Mouse (Mus musculus): ENCODE data around the gene Olfr525.

Gene Olfr525

GRCm38 (mm10) chr7:140320558-140320957 lies at the start of gene Olfr525:
Gene Olfr525 (plus strand): TSS chr7:140320858.
- DNase-seq (ENCODE audit: low spot score in 2 of 2): no peak

- DNase-seq (ENCODE audit: low spot score in 2 of 2): no peak
Observed at GRCm38 (mm10) chr7:140295746-140296145, 24.9 kb upstream of the Olfr525 start.

DNA sequence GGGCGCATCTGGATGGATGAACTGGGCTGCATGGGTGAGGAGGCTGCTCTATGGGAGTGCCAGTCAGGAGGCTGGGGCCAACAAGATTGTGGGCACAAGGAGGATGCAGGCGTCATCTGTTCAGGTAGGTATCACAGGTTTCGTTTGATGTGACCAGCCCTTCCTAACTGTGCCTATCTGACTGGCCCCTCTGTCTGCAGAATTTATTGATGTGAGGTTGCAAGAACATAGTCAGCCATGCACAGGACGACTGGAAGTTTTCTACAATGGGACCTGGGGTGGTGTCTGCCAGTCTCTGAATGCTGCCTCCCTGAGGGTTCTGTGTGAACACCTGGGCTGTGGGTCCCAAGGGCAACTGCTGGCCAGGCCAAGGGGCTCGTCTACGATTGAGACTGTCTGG lies 23.8 kb upstream of the Olfr525 start:
- no peak for DNase-seq (ENCODE audit: low spot score in 2 of 2)

DNA sequence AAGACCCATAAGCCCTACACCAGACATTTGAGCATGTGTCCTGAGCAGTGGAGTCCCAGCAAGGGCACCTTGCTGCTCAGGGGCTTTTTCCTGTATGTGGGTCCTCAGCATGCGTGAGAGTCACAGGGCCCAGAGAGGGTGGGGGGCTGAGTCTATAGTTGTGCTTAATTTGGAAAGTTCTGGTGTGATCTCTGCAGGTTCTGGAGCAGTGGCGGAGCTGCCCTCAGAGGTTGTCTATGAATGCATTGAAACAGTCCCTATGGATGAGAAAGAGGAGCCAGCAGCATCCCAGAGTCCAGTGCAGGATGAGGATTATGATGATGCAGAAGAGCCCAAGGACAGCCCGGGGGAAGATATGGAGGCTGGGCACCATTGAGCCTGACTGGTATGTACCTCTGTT lies 21.2 kb upstream of the Olfr525 start:
- no peak for DNase-seq (ENCODE audit: low spot score in 2 of 2)

GRCm38 (mm10) chr7:140319861-140320385 lies 735 bp upstream of the Olfr525 start:
- no peak for DNase-seq (ENCODE audit: low spot score in 2 of 2)

- DNase-seq (ENCODE audit: low spot score in 2 of 2): no peak
Observed at GRCm38 (mm10) chr7:140321135-140321534, 477 bp downstream of the Olfr525 start.

DNA sequence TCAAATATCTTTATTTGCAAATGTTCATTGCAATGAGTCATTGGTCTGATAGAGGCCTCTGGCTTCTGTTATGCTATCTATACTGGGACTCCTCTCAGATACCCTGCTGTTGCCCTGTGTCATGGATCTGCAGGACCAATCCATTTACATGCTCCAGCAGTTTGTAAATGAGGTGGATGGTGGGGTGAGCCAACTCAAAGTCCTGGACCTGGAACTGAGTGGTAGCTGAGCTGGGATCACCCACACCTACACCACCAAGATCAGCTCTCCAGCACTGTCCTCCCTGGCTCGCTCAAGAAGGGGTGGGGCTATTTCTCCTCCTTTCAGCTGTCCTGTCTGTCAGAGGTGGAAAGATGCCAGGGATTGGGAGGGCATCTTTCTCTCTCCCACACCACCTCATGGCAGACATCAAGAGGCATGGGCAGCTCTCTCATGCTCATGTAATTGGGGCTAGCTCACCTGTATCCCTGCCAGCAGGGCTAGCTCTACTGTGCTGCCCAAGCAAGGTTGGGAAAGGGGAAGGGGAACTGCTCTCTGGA lies 9.2 kb downstream of the Olfr525 start:
- no peak for DNase-seq (ENCODE audit: low spot score in 2 of 2)

- no peak for DNase-seq (ENCODE audit: low spot score in 2 of 2)
Observed at GRCm38 (mm10) chr7:140333717-140334116, 13.1 kb downstream of the Olfr525 start, which contains the start of gene Olfr527. Gene Olfr527 (plus strand): TSS chr7:140334017.

DNA sequence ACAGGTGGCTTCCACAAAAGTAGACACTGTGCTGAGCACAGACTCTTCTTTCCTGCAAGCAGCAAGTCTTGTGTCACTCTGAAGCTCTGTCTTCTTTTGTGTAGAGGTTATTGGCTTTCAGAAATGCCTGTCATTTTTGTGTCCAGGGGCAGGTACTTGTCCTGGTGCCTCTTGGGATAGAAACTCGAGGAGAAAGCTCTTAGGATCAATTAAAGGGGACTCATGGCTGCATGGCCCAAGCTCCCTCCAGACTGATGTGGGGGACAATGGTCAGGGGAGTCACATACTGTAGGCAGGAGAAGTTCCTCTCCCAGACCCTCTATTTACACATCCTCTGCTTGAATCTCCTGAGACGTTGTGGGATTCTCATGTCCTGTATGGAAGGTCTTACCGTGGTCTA lies 40.9 kb downstream of the Olfr525 start, which contains the start of gene Olfr60:
Olfr60 (minus strand) TSS at position 101 of the 400 bp plus-strand sequence.
- no peak for DNase-seq (ENCODE audit: low spot score in 2 of 2)

DNA sequence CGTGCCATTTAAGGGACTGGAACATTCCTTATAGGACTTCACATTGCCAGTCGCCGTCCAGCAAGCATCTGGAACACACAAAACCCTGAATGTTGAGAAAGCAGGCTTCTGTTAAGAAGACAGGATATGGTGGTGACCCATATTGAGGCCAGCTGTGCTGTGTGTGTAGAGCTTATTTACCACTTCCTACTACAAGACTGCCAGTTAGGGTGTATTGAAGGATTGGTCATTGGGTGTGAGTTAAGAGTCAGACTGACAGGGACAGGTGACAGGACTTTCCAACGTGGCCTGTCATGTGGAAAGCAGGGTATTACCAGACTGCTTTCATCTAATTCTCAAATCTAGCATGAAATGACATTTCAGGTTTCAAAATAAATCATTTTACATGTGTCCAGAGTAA lies 53.6 kb downstream of the Olfr525 start:
- DNase-seq (ENCODE audit: low spot score in 2 of 2): no peak

DNA sequence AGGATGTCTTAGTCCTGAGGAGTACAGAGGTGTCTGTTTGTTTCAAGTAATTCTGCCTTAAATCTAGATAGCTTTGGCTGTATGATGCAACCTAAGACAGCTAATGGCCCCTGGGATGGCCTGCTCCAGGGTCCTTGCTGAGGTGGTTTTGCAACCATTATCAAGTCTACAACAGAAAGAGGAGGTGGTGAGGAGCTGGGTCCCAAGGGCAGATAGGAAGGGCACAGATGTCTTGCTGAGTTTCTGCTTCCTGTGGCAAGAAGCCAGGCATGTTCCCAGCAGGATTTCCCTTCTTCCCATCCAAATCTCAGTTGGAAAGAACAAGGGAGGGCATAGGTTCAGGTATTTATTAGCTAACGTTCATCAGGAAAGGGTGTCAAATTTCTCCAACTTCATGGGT lies 55.6 kb downstream of the Olfr525 start, which contains the start of gene Olfr530:
Olfr530 (minus strand) TSS at position 101 of the 400 bp plus-strand sequence.
- no peak for DNase-seq (ENCODE audit: low spot score in 2 of 2)

DNA sequence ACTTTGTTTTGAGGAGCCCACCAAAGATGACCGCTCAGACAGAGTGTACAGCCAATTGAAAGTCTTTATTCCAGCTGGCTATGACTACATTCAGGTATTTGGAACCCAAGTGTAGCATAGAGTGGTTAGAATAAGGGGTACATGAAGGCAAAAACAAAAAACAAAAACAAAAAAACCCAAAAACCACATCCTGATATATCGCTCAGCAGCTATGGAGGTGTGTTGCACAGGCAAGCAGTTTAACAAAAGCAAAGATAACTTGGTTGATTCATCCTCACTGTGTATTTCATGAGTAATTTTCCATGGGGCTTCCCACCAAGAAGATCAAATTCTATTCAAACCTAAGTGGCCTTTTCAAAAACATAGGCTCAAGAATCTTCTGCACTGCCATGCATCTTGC lies 56.3 kb downstream of the Olfr525 start:
- no peak for DNase-seq (ENCODE audit: low spot score in 2 of 2)
